Mouse (Mus musculus) liver, embryonic 14 days (tissue): ENCODE results near the gene Krtap7-1. TPM values are rescaled to one million over a fixed set of nuclear protein-coding genes. Genes with fewer than 3 reads are reported as not detected.

Experiments used
- polyA plus RNA-seq: library from polyadenylated mRNA; depleted of rRNA; stranded (reverse); fragments of >200 nt; gene quantifications from 2 replicates; pipeline ENCODE4 v1.2.3, GENCODE M21; 2012; rRNA removed

The Krtap7-1 gene
- polyA plus RNA-seq, result not detected in 2 replicates

DNA sequence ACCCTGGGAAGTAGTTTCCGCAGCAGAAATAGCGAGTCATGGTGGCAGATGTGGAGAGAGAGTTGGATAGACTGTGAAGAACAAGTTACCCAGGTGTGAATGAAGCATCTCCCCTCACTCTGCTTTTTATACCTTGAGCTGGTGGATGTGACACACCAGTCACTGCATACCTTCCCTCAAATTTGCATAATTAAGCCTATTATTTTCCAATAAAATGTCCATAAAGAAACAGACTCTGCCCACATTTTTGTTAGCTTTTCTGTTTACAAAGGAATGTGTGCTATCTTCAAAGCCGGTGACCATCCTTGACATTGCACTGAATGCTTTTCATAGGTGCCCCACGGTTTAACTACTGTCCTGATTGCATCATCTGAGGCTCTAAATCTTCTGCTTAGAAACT is at the start of gene Krtap7-1:
Gene Krtap7-1 (minus strand): TSS at position 101 of the 400 bp plus-strand sequence.

DNA sequence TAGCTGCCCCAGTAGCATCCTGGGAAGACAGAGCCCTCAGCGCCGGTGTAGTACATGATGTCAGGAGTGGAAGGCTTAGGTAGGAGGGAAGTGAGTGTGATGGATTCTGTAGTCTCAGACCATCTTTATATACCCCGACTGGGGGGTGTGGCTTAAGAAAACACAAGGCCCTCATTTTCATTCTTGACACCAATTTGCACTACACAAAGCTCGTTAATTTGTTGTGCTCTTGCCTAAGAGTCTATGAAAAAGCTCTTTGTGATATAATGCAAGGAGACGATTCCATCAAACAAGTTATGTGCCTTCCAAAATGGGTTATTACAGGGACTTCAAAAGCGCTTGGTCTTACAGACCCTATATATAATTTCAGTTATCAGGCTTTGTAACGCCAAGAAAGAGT is 20.3 kb downstream of the Krtap7-1 start, which contains the start of gene Krtap8-1:
Gene Krtap8-1 (minus strand): TSS at position 101 of the 400 bp plus-strand sequence.

Other genes starting within 250 kb of the Krtap7-1 start
- gene Krtap21-1, start 104.5 kb downstream of the Krtap7-1 start, polyA plus RNA-seq, result not detected in 2 replicates
- not detected in 2 replicates for gene Krtap6-2, start 88.2 kb downstream of the Krtap7-1 start, polyA plus RNA-seq
- gene Krtap8-1, start 20.4 kb downstream of the Krtap7-1 start, polyA plus RNA-seq, result not detected in 2 replicates
- gene Krtap11-1, start 62.9 kb upstream of the Krtap7-1 start, polyA plus RNA-seq, result not detected in 2 replicates